Mouse (Mus musculus): ENCODE data around the gene Cdkl2.
A peak's percentile ranks its signal among the peaks of the same experiment; 100 is the strongest.

The Cdkl2 gene

DNA sequence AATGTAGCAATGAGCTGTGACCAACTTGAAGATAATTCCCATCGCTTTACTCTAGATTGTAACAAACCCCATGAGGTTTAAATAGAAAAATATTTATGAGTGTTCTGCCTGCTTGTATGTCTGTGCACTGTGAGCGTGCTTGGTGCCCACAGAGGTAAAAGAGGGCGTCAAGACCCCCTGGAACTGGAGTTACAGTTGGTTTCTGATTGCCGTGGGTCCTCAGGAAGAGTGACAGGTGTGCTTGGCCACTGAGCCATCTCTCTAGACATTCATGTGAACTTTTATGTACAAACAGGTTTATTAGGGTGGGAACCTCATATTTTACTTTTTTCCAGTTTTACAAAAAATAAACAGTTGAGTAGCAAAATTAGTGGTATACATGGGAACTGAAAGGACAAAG lies at the start of gene Cdkl2:
Gene Cdkl2, minus strand, starts transcription at position 101 of the 400 bp plus-strand sequence.
- DNase-seq (ENCODE audit: low spot score), result no peak

DNA sequence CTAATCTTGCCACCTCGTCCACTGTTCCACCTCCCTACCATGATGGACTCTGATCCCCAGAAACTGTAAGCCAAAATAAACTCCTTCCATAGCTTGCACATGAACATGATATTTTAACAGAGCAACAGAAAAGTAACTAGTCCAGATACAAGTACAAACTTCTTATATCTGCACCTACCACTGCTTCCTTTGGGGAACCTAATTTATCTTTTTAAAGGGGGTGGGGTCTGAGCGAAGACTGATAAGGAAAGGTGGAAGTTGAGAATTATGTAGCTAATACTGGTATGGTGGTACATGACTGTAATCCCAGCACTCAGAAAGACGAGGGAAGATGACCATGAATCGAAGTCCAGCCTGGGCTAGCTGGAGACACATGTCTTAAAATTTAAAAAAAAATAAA lies 43.8 kb upstream of the Cdkl2 start:
- DNase-seq (ENCODE audit: low spot score), result no peak

DNA sequence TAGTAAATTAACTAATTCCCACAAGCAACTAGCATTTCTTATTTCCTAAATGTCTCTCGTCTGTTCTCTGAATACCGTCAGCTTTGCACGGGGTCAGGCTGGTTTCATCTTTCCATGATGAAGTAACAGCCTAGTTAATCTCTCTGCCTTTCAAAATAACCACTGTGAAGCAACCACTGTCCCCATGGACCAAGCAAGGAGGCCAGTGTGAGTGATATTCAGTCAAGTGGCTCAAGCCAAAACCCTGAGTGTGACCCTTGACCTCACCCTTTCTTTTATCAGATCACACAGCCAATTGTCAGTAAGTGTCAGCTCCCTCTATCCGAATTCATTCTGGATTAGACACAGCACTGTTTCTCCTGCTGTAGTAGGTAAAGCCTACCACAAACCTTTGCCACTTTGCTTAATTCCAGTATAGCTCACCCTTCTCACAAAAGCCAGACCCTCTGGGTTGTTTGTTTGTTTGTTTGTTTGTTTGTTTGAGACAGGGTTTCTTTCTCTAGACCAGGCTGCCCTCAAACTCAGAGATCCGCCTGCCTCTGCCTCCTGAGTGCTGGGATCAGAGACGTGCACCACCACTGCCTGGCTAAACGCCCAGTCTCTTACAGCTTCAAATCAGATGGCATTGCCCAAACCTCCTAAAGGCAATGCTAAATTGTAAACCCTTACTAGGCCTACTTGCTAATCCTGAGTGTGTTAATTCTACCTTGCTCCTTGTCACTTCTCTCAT lies 42.3 kb upstream of the Cdkl2 start:
- DNase-seq (ENCODE audit: low spot score), result no peak

DNA sequence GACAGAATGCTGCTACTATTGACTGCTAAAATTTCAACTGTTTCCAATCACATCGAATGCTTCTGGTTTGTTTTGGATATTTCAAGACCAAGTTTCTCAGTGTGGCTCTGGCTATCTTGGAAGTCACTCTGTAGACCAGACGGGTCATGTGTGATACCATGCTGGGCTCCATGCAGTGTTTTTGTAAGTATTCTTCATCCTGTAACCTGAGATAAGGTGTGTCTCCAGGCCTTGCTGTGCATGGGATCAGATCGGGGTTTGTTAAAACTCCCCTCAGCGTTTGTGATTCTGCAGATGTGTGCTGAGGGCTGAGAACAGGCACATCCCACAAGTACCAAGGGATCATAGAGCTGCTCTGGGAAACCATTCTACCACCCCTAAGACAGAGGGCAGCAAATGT lies 41.6 kb upstream of the Cdkl2 start:
- no peak for DNase-seq (ENCODE audit: low spot score)

DNA sequence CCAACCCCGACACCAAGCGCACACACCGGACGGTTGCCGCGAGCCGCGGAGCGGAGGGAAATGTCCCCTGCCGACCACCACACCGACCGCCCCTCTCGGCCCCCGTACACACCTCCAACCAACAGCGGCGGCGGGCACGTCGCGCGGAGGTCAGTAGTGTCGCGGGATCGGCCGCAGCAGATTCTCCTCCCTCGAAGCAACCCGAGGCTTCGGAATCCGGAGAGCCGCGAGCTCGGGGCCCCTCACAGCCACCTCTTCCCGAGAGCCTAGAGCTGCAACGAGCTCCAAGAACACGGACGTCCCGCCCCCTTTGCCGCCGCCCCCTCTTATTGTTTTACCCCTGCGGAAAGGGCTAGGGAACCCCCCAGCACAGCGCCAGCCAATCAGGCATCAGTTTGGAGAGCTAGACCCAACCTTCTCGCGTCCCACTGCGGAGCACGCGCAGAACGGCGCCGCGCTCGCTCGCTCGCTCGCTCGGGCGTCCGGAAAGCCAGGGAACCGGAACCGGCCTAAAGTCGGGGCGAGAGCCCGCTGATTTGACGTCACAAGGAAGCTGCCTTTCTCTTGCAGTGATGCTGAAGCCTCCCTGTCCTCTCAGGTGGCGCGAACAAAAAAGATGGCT lies 39.8 kb upstream of the Cdkl2 start, which contains the start of gene G3bp2:
Gene G3bp2, minus strand, starts transcription at position 303 of the 622 bp plus-strand sequence.
- peak; percentile 98 for DNase-seq (ENCODE audit: low spot score)

DNA sequence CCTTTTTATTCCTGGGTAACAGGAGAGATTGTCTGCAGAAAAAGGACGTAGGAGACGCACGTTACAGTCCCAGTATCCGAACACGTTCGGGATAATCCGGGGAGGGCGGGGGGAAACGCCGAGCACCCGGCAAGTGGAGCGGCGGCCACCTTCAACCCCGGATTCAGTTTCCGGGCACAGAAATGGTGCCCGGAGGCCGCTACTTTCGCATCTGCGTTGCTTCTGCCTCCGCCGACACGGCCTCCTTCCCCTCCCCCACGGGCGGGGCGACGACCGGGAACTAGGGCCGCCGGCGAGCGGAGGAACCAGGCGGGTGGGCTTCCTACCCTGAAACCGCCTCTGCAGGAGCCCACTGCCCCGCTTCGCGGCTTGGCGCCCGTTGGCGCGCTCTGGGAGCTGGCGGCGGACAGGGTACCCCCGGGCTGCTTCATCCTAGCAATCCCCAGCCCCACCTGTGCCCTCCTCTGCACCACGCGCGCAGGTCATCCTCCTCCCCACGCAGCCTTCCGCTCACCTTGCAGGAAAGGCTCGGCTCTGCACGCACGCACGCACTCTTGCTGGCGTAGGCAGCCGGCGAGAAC lies 39.2 kb upstream of the Cdkl2 start:
- DNase-seq (ENCODE audit: low spot score), result peak; percentile 77

DNA sequence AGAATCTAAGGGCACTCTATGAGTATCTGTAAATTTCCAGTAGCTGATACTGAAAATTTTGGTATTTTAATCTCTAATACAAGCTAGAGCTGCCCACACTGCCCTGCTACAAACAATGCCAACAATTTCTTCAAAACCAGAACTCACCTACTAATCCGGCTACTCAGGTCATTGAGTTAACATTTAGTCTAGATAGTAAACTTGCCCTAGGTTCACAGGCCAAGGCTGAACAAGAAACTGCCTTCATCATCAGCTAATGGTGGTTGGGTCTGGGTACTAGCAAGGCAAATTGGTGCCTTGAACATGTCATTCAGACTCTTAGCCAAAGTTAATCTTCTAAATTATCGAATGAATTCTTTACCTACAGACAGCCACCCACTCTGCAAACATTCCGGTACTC lies 37.6 kb upstream of the Cdkl2 start:
- no peak for DNase-seq (ENCODE audit: low spot score)

DNA sequence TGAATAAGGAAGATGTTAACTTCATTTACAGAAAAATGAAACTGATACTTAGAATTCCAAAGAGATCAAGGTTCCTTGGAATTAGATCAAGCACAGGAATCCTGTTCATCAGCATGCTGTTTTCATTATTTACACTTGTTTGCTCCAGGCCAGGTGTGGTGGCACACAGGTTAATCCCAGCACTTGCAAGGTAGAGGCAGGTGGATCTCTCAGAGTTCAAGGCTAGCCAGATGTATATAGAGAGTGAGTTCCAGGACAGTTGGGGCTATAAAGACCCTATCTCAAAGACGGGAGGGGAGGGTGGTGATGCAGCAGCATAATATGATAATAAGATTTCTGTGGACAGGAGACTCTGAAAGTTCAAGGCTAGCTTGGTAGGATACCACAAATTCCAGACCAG lies 36.7 kb upstream of the Cdkl2 start:
- DNase-seq (ENCODE audit: low spot score), result no peak

DNA sequence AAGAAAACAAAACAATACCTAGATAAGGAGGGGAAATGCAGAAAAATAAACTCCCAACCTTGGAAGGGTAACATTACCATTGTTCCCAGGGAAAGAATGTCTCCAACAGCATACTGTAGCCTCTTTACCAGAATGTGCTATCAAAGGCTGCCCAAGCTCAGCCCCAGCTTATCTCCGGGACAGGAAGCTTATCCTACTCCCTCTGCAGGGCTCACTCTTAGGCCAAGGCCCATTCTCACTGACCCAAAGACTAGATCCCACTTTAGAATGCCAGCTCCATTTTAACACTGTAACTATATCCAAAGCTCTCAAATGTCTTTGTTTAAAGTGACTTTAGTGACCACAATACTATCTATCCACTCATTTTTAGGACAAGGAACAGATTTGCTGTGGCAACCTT lies 35.6 kb upstream of the Cdkl2 start:
- no peak for DNase-seq (ENCODE audit: low spot score)

DNA sequence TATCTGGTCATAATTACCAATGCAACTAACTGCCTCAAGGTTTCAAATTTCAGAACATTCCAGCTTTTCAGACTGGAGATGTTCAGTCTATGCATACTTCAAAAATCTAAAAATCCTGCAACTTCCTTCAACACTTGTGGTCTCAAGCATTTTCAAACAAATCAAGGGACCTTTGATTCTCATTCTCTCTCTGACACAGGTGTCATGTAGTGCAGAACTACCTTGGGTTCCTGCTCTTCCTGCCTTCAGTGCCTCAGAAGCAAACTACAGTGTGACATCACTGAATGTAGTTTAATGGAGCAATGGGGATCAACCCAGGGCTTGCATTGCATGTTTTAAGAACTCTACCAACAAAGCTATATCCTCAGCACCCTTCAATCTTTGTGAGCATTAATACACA lies 35.1 kb upstream of the Cdkl2 start:
- DNase-seq (ENCODE audit: low spot score), result no peak

DNA sequence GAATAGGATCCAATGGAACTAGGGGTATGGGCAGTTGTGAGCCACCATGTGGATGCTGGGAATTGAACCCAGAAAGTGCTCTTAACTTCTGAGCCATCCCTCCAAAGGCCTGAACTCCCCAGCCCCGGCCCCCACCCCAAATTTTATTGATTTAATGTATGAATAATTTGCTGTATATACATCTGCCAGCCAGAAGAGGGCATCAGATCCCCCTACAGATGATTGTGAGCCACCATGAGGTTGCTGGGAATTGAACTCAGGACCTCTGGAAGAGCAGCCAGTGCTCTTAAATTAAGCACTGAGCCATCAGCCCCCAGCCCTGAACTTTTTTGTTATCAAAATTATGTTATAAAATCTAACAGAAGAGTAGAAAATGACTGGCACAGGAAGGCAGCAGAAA lies 32.6 kb upstream of the Cdkl2 start:
- DNase-seq (ENCODE audit: low spot score), result no peak

DNA sequence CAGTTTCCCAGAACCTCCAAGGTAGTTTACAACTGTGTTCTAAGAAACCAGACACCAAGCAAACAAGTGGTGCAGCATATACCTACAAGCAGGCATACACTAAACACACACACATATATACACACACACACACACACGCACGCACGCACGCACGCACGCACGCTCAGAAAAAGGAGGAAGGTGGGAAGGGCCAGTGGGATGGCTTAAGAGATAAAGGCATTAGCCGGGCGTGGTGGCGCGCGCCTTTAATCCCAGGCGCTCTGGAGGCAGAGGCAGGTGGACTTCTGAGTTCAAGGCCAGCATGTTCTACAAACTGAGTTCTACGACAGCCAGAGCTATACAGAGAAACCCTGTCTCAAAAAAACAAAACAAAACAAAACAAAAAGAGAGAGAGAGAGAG lies 30.4 kb upstream of the Cdkl2 start:
- DNase-seq (ENCODE audit: low spot score), result no peak

DNA sequence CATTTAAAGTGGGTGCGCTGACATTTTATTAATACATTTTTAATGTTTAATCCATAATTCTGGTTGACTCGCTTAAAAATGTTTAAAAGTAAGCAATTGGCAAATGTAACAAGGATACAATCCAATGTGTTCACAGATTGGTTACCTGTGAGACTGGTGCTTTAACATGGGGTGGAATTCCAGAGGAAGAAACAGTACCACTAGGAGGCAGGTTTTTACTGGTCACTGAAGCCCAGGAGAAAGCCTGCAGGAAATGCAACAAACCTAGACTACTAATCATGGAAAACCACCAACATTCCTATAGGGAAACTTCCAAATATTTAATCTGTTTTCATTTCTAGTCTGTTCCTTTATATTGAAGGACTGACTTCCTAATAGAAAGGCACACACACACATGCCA lies 19.5 kb upstream of the Cdkl2 start:
- no peak for DNase-seq (ENCODE audit: low spot score)

DNA sequence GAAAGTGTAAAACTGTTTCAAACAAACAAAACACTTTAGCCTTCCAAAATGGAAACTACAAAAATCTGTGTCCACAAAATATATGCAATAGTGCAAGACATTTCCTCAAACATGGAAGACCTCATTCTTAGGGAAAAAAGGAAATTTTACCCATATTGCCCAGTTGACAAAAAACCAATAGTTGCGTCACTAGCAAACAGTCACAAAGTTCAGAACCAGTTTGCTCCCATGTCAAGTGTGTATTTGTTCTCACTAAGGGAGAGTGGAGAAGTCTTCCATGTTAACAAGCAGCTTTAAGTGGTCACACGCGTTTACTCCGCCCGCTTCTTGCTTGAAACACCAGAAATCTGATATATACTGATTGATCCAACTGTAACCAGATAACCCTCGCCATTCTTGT lies 9.2 kb upstream of the Cdkl2 start:
- no peak for DNase-seq (ENCODE audit: low spot score)

DNA sequence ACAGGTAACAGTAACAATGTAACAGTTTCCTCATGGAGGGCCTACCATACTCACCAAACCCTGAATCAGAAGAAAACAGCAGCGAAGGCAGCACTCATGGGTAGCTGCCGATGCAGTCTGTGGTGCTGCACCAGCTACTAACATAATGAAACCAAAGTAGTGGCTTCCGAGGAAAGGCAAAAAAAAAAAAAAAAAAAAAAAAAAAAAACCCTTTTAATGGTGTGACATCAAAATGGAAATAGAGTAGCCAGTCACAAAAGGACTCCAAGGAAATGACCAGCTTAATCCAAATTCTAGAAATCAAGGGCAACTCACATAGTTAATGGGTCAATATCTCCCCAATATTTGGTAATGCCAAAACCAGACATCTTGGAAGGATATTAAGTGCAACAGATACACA lies 6.7 kb upstream of the Cdkl2 start:
- no peak for DNase-seq (ENCODE audit: low spot score)

DNA sequence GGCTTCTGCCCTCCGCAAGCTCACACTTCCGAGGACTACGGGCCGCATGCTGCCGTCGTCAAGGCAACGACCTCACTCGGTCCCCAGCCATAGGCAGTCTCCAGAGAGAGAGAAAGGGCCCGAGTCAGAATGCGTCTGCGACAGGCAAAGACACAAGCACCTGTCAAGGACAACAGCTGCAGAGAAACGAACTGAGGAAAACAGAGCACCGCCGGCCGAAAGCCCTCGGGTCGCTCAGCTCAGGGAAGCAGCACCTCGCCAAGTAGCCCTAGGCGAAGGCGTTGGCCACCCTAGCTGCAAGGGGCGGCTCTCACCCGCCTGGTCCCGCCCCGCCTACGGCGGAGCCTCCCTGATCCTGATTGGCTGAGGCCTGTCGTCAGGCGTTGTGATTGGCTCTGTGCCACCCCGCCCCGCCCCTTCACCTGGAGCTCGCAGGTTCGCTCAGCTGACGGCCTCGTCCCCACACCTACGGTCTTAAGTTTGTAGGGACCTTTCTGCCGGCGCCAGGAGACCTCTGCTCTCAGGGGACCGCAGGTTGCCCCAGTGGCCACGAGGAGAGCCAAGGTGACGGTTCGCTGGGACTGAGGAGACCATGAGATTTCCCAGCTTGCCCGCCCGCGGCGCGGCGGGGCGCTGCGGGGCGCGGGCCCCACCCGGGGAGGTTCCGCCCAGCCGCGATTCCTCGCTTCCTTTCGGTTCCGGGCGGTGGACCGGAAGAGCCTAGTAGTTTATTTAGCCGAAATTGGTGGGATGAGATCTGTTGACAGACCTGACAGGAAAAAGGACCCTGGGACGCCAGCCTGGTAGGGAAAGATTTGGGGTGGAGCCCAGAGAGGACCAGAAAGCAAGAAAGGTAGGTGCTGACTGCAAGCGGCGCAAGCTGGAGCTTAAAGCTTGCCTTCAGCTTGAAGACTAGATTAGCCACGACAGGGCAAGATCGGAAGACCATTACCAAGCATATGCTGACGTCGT lies 1.0 kb downstream of the Cdkl2 start:
- DNase-seq (ENCODE audit: low spot score), result peak; percentile 94

DNA sequence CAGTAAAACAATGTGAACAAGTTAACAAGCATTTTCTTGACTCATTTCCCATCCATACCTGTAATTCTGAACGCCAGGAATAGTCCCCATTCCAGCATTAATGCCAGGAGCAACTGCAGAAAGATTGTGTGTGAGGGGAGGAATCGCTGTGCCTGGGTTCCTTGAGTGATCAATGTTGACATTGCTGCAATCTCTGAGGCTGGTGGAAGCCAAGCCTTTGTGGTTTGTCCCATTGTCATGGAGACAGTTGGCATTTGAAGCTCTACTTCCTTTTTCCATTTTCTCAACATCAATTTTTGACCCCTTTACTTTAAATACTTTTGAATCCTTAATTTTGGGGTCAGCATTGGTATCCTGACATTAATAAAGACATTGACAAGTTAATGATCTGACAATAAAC lies 23.7 kb downstream of the Cdkl2 start:
- no peak for DNase-seq (ENCODE audit: low spot score)

DNA sequence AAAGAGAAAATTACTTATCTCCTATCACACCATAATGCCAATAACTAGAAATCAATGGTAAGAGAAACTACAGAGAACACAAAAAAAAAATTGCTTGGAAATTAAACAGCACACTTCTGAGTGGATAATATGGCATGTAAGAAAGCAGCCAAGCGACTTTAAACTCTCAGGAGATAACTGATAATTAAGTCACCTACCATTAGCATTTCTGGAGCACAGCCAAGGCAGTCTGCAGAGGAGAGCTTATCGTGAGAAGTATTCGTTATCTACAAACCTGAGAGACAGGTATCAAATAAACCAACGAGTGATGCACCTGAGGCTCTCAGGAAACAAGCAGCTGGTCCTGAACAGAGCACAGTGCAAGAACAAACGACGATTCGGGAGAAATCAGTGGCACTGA lies 31.9 kb downstream of the Cdkl2 start:
- DNase-seq (ENCODE audit: low spot score), result no peak

DNA sequence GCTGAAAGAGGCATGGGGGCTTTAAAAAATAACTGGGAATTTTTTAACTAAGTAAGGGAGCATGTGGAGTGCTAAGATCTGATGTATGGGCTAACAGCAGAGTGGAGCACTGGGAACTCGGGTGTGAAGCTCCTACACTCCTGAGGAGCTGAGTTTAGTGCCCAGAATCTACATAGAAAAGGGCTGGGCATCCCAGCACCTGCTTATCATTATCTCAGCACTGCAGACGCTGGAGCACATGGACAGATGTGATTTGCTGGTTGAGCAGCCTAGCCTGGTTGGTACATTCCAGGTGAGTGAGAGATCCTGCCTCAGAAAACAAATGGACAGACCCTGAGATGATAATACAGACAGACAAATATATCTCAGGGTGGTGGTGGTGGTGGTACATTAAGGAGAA lies 33.9 kb downstream of the Cdkl2 start:
- DNase-seq (ENCODE audit: low spot score), result no peak

DNA sequence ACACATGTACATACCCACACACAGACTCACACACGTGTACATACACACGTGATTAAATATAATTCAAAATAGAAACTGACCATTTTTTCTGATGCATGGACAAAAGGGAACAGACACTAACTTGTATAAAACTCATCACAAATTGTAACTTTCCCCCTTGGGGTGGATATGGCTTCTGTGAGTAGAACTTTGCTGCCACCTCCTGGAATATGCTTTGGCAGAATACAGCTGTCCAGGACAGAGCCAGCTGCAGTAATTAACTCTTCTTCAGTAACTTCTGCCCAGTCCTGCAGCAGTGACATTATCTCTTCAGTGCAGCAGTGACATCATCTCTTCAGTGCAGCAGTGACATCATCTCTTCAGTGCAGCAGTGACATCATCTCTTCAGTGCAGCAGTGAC lies 40.7 kb downstream of the Cdkl2 start:
- no peak for DNase-seq (ENCODE audit: low spot score)

DNA sequence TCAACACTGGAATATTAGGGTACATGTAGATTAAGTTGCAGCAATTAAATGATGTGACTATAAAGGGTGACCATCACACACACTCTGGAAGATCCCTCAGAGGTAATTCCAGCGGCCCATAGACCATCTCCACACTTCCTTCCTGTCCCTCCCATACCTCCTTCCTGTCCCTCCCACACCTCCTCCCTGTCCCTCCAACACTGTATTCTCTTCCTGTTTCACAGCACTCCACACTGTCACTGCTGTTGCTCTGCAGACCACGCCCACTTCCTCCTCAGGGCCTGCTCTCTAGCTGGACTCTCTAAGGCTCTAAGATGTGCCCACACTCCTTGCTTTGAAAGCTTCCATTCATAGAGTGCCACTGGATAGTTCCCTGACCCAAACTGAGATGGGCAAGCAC lies 42.9 kb downstream of the Cdkl2 start:
- no peak for DNase-seq (ENCODE audit: low spot score)

DNA sequence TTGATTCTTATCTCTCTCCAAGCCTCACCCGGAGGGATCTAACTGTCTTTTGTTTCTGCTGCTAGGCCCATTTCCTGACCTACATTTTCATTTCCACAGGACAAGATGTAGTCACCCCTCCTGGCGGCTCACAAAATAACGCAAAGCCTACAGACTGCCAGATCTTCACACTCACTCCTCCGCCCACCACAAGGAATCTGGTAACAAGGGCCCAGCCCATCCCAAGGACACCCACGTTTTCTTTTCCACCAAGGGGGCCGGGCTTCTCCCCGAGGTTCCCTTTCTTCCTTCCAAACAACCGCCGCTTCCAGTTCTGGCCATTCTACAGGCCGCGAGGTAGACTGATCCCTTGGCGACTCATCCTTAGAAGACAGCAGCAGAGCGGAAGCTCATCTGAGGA lies 49.1 kb downstream of the Cdkl2 start:
- peak; percentile 20 for DNase-seq (ENCODE audit: low spot score)

All from ovary, postnatal 36 days (tissue).